Mouse (Mus musculus) kidney, adult 2 months (tissue): ENCODE measurements around the gene Dnah14.
"Not testable (repeated sequence)": the region's sequence is repeated elsewhere in the genome, so short reads cannot be mapped to it uniquely, and the experiment has no call there.

Experiments used
- CTCF ChIP-seq: fragments of 200-500 bp; conservative IDR thresholded peaks from 2 replicates; pipeline ENCODE4 v1.5.1; 2011; ENCODE audit warnings: low read depth, mild to moderate bottlenecking, control low read depth, low read length, moderate library complexity, mixed read lengths; ENCODE audit not compliant: insufficient read depth, insufficient read length
- POLR2A ChIP-seq: fragments of 200-500 bp; IDR thresholded peaks from one replicate; pipeline ENCODE4 v1.6.1; 2011; ENCODE audit warnings: low read depth, low read length, control low read depth

- TF ChIP-seq CTCF, POLR2A: not testable (repeated sequence)
These were observed 206.2 kb downstream of the Dnah14 start for GRCm38 (mm10) chr1:181782600-181782999.
